Mouse (Mus musculus) forebrain, postnatal 0 days (tissue): ENCODE measurements around the gene Pkdrej. TPM values are rescaled to one million over a fixed set of nuclear protein-coding genes. Genes with fewer than 3 reads are reported as not detected.

ENCODE experiments used
- ATAC-seq: fragments of 200-750 bp; cut with Nextera tagmentation; 2 replicates; pipeline ENCODE4 v1.8.0; 2017; ENCODE audit warnings: mild to moderate bottlenecking, moderate library complexity
- DNase-seq: peaks from one replicate; pipeline ENCODE4 v3.0.0-alpha.2; 2015
- H3K27ac ChIP-seq: fragments of 300-500 bp; sonication (generic); 2 replicates; pipeline ENCODE4 v1.5.1; 2014; ENCODE audit warnings: low read depth, mild to moderate bottlenecking, antibody characterized with exemption, low read length, moderate library complexity, mixed read lengths
- H3K27me3 ChIP-seq: fragments of 300-500 bp; sonication (generic); 2 replicates; pipeline ENCODE4 v1.6.1; 2014; ENCODE audit warnings: mild to moderate bottlenecking, low read length, mixed read lengths; ENCODE audit not compliant: insufficient read depth
- H3K36me3 ChIP-seq: fragments of 300-500 bp; sonication (generic); 2 replicates; pipeline ENCODE4 v1.6.1; 2014; ENCODE audit warnings: mild to moderate bottlenecking, moderate library complexity; ENCODE audit not compliant: insufficient read depth
- H3K4me1 ChIP-seq: fragments of 300-500 bp; sonication (generic); 2 replicates; pipeline ENCODE4 v1.6.1; 2014; ENCODE audit warnings: antibody characterized with exemption; ENCODE audit not compliant: insufficient read depth
- H3K4me2 ChIP-seq: fragments of 300-500 bp; sonication (generic); 2 replicates; pipeline ENCODE4 v1.6.1; 2014; ENCODE audit warnings: low read depth, mild to moderate bottlenecking, moderate library complexity
- H3K4me3 ChIP-seq: fragments of 300-500 bp; sonication (generic); 2 replicates; pipeline ENCODE4 v1.5.1; 2014; ENCODE audit warnings: low read depth, low read length, mixed read lengths
- H3K9ac ChIP-seq: fragments of 300-500 bp; sonication (generic); 2 replicates; pipeline ENCODE4 v1.6.1; 2014; ENCODE audit warnings: mild to moderate bottlenecking
- H3K9me3 ChIP-seq: fragments of 300-500 bp; sonication (generic); 2 replicates; pipeline ENCODE4 v1.6.1; 2016; ENCODE audit warnings: low read length
- CTCF ChIP-seq: sonication (generic); IDR thresholded peaks from 2 replicates; pipeline ENCODE4 v1.5.1; 2016; ENCODE audit warnings: antibody characterized with exemption, control low read depth, low read depth
- WGBS: fragments of 180-500 bp; shearing (Covaris S2); extraction: QIAGEN DNeasy Blood & Tissue Kit; methylation state at CpG from one replicate; pipeline ENCODE4 v1.1.7; 2014; 5-methylcytosine and 5-hydroxymethylcytosine counted together
- polyA plus RNA-seq: library from polyadenylated mRNA; unstranded; fragments of >200 nt; fragmentation: Nextera tagmentation; extraction: Ambion mirVana; gene quantifications from 2 replicates; pipeline ENCODE4 v1.2.1, GENCODE M21; 2015
- total RNA-seq: library from RNA; depleted of rRNA; stranded (reverse); fragments of >200 nt; gene quantifications from 2 replicates; pipeline ENCODE4 v1.2.3, GENCODE M21; 2014; rRNA removed

Gene Pkdrej
- total and polyA plus RNA-seq, 2 experiments from 2014 or later = 0.12 to 0.14 TPM

GRCm38 (mm10) chr15:85771306-85772121, 50.0 kb downstream of the Pkdrej start:
- H3K4me3 ChIP-seq = no peak overlapping the region
- no peak overlapping the region for H3K9ac ChIP-seq
- no peaks in the 10 kb centered on the region for H3K9me3 ChIP-seq
- no peak for TF ChIP-seq CTCF
- DNase-seq (no peak), ATAC-seq (no peak)
- 82% methylated on average over 17 of the region's 17 CpGs for WGBS
- H3K27me3 ChIP-seq = no peaks in the 10 kb centered on the region
- H3K27ac ChIP-seq = no peak overlapping the region
- H3K36me3 ChIP-seq = no peaks in the 10 kb centered on the region
- H3K4me2 ChIP-seq = no peak overlapping the region
- H3K4me1 ChIP-seq = no peaks in the 10 kb centered on the region

GRCm38 (mm10) chr15:85768991-85769390, 52.5 kb downstream of the Pkdrej start:
- no peak overlapping the region for H3K27ac ChIP-seq
- H3K4me1 ChIP-seq = no peaks in the 10 kb centered on the region
- 93% methylated on average over 8 of the region's 8 CpGs for WGBS
- no peak for ATAC-seq
- H3K9me3 ChIP-seq = no peaks in the 10 kb centered on the region
- no peak overlapping the region for H3K4me3 ChIP-seq
- TF ChIP-seq CTCF = no peak
- H3K36me3 ChIP-seq = no peaks in the 10 kb centered on the region
- no peaks in the 10 kb centered on the region for H3K27me3 ChIP-seq
- DNase-seq = no peak
- H3K4me2 ChIP-seq = no peak overlapping the region
- no peak overlapping the region for H3K9ac ChIP-seq

- no peak overlapping the region for H3K4me3 ChIP-seq
- no peaks in the 10 kb centered on the region for H3K4me1 ChIP-seq
- no peak for TF ChIP-seq CTCF
- 92% methylated on average over 5 of the region's 5 CpGs for WGBS
- DNase-seq = no peak
- H3K27ac ChIP-seq = no peak overlapping the region
- H3K36me3 ChIP-seq = no peaks in the 10 kb centered on the region
- no peak for ATAC-seq
- H3K4me2 ChIP-seq = no peak overlapping the region
- no peak overlapping the region for H3K9ac ChIP-seq
- no peaks in the 10 kb centered on the region for H3K9me3 ChIP-seq
- no peaks in the 10 kb centered on the region for H3K27me3 ChIP-seq
These were observed 54.9 kb downstream of the Pkdrej start for GRCm38 (mm10) chr15:85766677-85767076.

- no peaks in the 10 kb centered on the region for H3K4me1 ChIP-seq
- H3K27me3 ChIP-seq = no peaks in the 10 kb centered on the region
- no peak overlapping the region for H3K4me3 ChIP-seq
- H3K36me3 ChIP-seq = no peaks in the 10 kb centered on the region
- H3K9me3 ChIP-seq = no peaks in the 10 kb centered on the region
- ATAC-seq (no peak), DNase-seq (no peak)
- TF ChIP-seq CTCF = no peak
- H3K27ac ChIP-seq = no peak overlapping the region
- H3K4me2 ChIP-seq = no peak overlapping the region
- H3K9ac ChIP-seq = no peak overlapping the region
- WGBS = 47% methylated on average over 3 of the region's 3 CpGs
These were observed 56.5 kb downstream of the Pkdrej start for GRCm38 (mm10) chr15:85765022-85765421.

Other genes starting within 250 kb of the Pkdrej start
- gene Wnt7b, start 239.3 kb downstream of the Pkdrej start, total RNA-seq = 59.3 and 67.3 TPM in 2 replicates
- 54.0 and 68.4 TPM in 2 replicates for gene Wnt7b, start 239.3 kb downstream of the Pkdrej start, polyA plus RNA-seq
- 0.92 and 1.7 TPM in 2 replicates for gene Ppara, start 86.8 kb downstream of the Pkdrej start, total RNA-seq
- 1.9 and 2.0 TPM in 2 replicates for gene Ppara, start 86.8 kb downstream of the Pkdrej start, polyA plus RNA-seq
- 14.8 and 18.8 TPM in 2 replicates for gene Cdpf1, start 10.0 kb downstream of the Pkdrej start, total RNA-seq
- 28.4 and 33.1 TPM in 2 replicates for gene Cdpf1, start 10.0 kb downstream of the Pkdrej start, polyA plus RNA-seq
- gene Ttc38, start 10.6 kb upstream of the Pkdrej start, total RNA-seq = 5.1 and 5.2 TPM in 2 replicates
- 2.5 and 3.3 TPM in 2 replicates for gene Ttc38, start 10.6 kb upstream of the Pkdrej start, polyA plus RNA-seq
- 2.2 and 4.3 TPM in 2 replicates for gene Gtse1, start 38.0 kb upstream of the Pkdrej start, total RNA-seq
- gene Gtse1, start 38.0 kb upstream of the Pkdrej start, polyA plus RNA-seq = 3.2 and 3.7 TPM in 2 replicates
- 32.3 and 38.9 TPM in 2 replicates for gene Trmu, start 57.6 kb upstream of the Pkdrej start, total RNA-seq
- gene Trmu, start 57.6 kb upstream of the Pkdrej start, polyA plus RNA-seq = 29.0 and 31.4 TPM in 2 replicates
- 6.5 and 13.0 TPM in 2 replicates for gene Celsr1, start 212.0 kb upstream of the Pkdrej start, total RNA-seq
- 0.62 and 0.97 TPM in 2 replicates for gene Celsr1, start 212.0 kb upstream of the Pkdrej start, polyA plus RNA-seq
- gene Gramd4, start 236.0 kb upstream of the Pkdrej start, total RNA-seq = 54.5 and 57.0 TPM in 2 replicates
- 24.8 and 28.8 TPM in 2 replicates for gene Gramd4, start 236.0 kb upstream of the Pkdrej start, polyA plus RNA-seq